Comparison of ENCODE assay signal across 26 mouse cellular contexts in the genomic region with DNA sequence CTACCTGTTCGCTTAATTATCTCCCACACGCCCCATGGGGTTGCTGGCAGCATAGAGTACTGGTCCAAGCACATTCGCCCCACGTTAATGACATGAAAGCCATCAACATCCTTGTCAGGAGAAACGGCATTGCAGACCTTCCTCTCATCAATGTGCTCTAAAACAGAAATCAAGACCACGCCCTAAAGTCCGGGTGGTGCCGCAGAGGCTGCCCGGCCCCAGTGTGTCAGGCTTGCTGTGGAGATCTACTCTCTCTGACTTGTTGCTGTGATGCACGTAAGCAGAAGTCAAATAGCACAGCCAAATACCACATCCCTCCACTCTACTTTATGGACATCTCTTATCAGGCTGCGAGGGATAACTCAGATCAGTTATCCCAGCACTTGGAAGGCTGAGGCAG. TPM values are rescaled to one million over a fixed set of nuclear protein-coding genes. Genes with fewer than 3 reads are reported as not detected.
DNase-seq lines count a peak whose midpoint lies in the region; ATAC-seq and TF ChIP-seq lines count a peak whose summit lies in the region.
"Had no signal": no experiment of that assay in that cellular context is flagged by ENCODE, and none has a peak within 500 bp of the region (broad histone marks: within the 10 kb centered on the region; RNA-seq: fewer than 3 reads in every experiment).

No protein-coding gene starts in this region.

- no peak for ATAC-seq in liver, postnatal 0 days
- no peak for ATAC-seq in G1E (ENCODE audit: extremely low read depth, insufficient number of reproducible peaks, low FRiP score, poor library complexity, severe bottlenecking)
- ATAC-seq in liver, embryonic 13.5 days (ENCODE audit: low read depth), result peak; percentile 42; the same call in 1 of the 2 replicates
- peak; percentile 33; the same call in 1 of the 2 replicates for ATAC-seq in monocyte, adult 5-6 weeks (replicated peaks; ENCODE audit: insufficient number of reproducible peaks, low FRiP score, low TSS enrichment, poor library complexity, severe bottlenecking)
- no peak for ATAC-seq in granulocyte monocyte progenitor cell, adult 5-6 weeks (replicated peaks; ENCODE audit: poor library complexity, severe bottlenecking)
- ATAC-seq: forebrain, embryonic 13.5 days; forebrain, postnatal 0 days; hindbrain, embryonic 16.5 days; Patski had no signal

- DNase-seq in liver (peak; percentile 76), G1E (ENCODE audit: low spot score) (no peak)
- DNase-seq in liver, postnatal 0 days, result no peak
- peak; percentile 59 for DNase-seq in liver, embryonic 13.5 days
- no peak for DNase-seq in hindbrain, embryonic 10.5 days (ENCODE audit: low spot score)
- no peak for DNase-seq in embryo, embryonic 10.5 days (ENCODE audit: low spot score)
- DNase-seq: adrenal gland, postnatal 10 days; adrenal gland, postnatal 36 days; cerebellum, adult 18-20 months; cerebellum, adult 9-10 months; cerebellum, postnatal 14 days; forebrain, postnatal 0 days; gastrocnemius, postnatal 25 days; heart, adult 2 months; heart, postnatal 14 days had no signal

- no peak overlapping the region for H3K27ac ChIP-seq in liver, postnatal 0 days (ENCODE audit: low read depth)
- peak overlapping the region; percentile 92 for H3K27ac ChIP-seq in liver, embryonic 13.5 days
- no peak overlapping the region for H3K27ac ChIP-seq in hindbrain, embryonic 10.5 days
- H3K27ac ChIP-seq: embryonic facial prominence, embryonic 12.5 days; embryonic facial prominence, embryonic 15.5 days; forebrain, embryonic 10.5 days; forebrain, embryonic 13.5 days; heart, adult 2 months; heart, embryonic 13.5 days; hindbrain, embryonic 13.5 days had no signal

- peaks cover 17% of the 10 kb centered on the region for H3K4me1 ChIP-seq in liver, postnatal 0 days (ENCODE audit: insufficient read depth)
- H3K4me1 ChIP-seq in G1E (ENCODE audit: insufficient read depth, low read depth, low read length), result peaks cover 49% of the 10 kb centered on the region
- peaks cover 58% of the 10 kb centered on the region for H3K4me1 ChIP-seq in liver, embryonic 13.5 days (replicated peaks)
- peaks cover 9% of the 10 kb centered on the region for H3K4me1 ChIP-seq in hindbrain, embryonic 10.5 days (replicated peaks)

- no peak for TF ChIP-seq CTCF in liver, postnatal 0 days (IDR thresholded peaks at IDR 0.05; ENCODE audit: low read depth)
- no peak for TF ChIP-seq CTCF in G1E (IDR thresholded peaks at IDR 0.05; ENCODE audit: low read depth, low read length)

- no peak overlapping the region for H3K4me2 ChIP-seq in liver, postnatal 0 days (ENCODE audit: low read depth, low read length)
- peak overlapping the region; percentile 52 for H3K4me2 ChIP-seq in liver, embryonic 13.5 days
- H3K4me2 ChIP-seq: embryonic facial prominence, embryonic 12.5 days; embryonic facial prominence, embryonic 15.5 days; forebrain, embryonic 13.5 days; heart, embryonic 13.5 days; hindbrain, embryonic 13.5 days had no signal

- no peak overlapping the region for H3K9ac ChIP-seq in liver, postnatal 0 days (replicated peaks)
- H3K9ac ChIP-seq in liver, embryonic 13.5 days, result peak overlapping the region; percentile 55
- H3K9ac ChIP-seq: embryonic facial prominence, embryonic 12.5 days; embryonic facial prominence, embryonic 15.5 days; forebrain, embryonic 13.5 days; forebrain, postnatal 0 days; heart, embryonic 13.5 days; hindbrain, embryonic 13.5 days had no signal

- peaks cover 50% of the 10 kb centered on the region for H3K36me3 ChIP-seq in liver, postnatal 0 days (replicated peaks; ENCODE audit: insufficient read depth, low read length)
- peaks cover 89% of the 10 kb centered on the region for H3K36me3 ChIP-seq in G1E (replicated peaks)
- H3K36me3 ChIP-seq in liver, embryonic 13.5 days, result peaks cover 78% of the 10 kb centered on the region
- H3K36me3 ChIP-seq in hindbrain, embryonic 10.5 days, result peaks cover 79% of the 10 kb centered on the region

- H3K9me3 ChIP-seq in liver, postnatal 0 days (ENCODE audit: low read length), result no peaks in the 10 kb centered on the region
- no peaks in the 10 kb centered on the region for H3K9me3 ChIP-seq in G1E (replicated peaks)
- no peaks in the 10 kb centered on the region for H3K9me3 ChIP-seq in liver, embryonic 13.5 days (replicated peaks)
- no peaks in the 10 kb centered on the region for H3K9me3 ChIP-seq in hindbrain, embryonic 10.5 days
- H3K9me3 ChIP-seq: embryonic facial prominence, embryonic 12.5 days; embryonic facial prominence, embryonic 15.5 days; forebrain, embryonic 10.5 days; forebrain, embryonic 13.5 days; heart, embryonic 10.5 days; heart, embryonic 13.5 days; hindbrain, embryonic 13.5 days had no signal

- no peak for TF ChIP-seq EP300 in liver, postnatal 0 days (IDR thresholded peaks at IDR 0.05; ENCODE audit: low read depth)

- H3K4me3 ChIP-seq in liver, postnatal 0 days (ENCODE audit: low read depth, low read length), result no peak overlapping the region
- peak overlapping the region; percentile 8; the same call in 1 of the 2 replicates for H3K4me3 ChIP-seq in G1E (ENCODE audit: low read depth, low read length)
- 0 out of 2 replicates have a peak overlapping the region, but pooled peaks have one; percentile 7 for H3K4me3 ChIP-seq in liver, embryonic 13.5 days (replicated peaks)
- no peak overlapping the region for H3K4me3 ChIP-seq in hindbrain, embryonic 10.5 days
- H3K4me3 ChIP-seq: embryonic facial prominence, embryonic 12.5 days; embryonic facial prominence, embryonic 15.5 days; forebrain, embryonic 10.5 days; forebrain, embryonic 13.5 days; heart, adult 2 months; heart, embryonic 10.5 days; heart, embryonic 13.5 days; hindbrain, embryonic 13.5 days had no signal

- H3K27me3 ChIP-seq in liver, postnatal 0 days (ENCODE audit: insufficient read depth, low read length), result no peaks in the 10 kb centered on the region
- no peaks in the 10 kb centered on the region for H3K27me3 ChIP-seq in G1E (ENCODE audit: insufficient read depth, low read length)
- no peaks in the 10 kb centered on the region for H3K27me3 ChIP-seq in liver, embryonic 13.5 days
- no peaks in the 10 kb centered on the region for H3K27me3 ChIP-seq in hindbrain, embryonic 10.5 days (ENCODE audit: insufficient read depth, poor library complexity, severe bottlenecking)
- H3K27me3 ChIP-seq: embryonic facial prominence, embryonic 12.5 days; embryonic facial prominence, embryonic 15.5 days; forebrain, embryonic 13.5 days; heart, embryonic 13.5 days; hindbrain, embryonic 13.5 days; Patski had no signal

- WGBS in liver, postnatal 0 days (ENCODE audit: insufficient replicate concordance), result 90% methylated on average over 11 of the region's 11 CpGs
- WGBS in liver, embryonic 13.5 days (ENCODE audit: insufficient replicate concordance), result 60% methylated on average over 11 of the region's 11 CpGs
- 94% methylated on average over 11 of the region's 11 CpGs for WGBS in hindbrain, embryonic 10.5 days

RNA-seq across cellular contexts. Expression of a gene that starts 14.5 kb away (rescaled TPM):
- polyA plus RNA-seq in liver, postnatal 0 days (2015; fragmentation: Nextera tagmentation; extraction: Ambion mirVana), result 16.6 and 20.9 TPM in 2 replicates
- total RNA-seq in G1E (2014; fragmentation: Nextera tagmentation) (36.6 and 37.9 TPM in 2 replicates), G1E (2017) (26.2 and 31.5 TPM in 2 replicates)
- 35.8 and 39.8 TPM in 2 replicates for polyA plus RNA-seq in G1E (2012)
- polyA plus RNA-seq in liver, embryonic 13.5 days (2015; fragmentation: Nextera tagmentation; extraction: Ambion mirVana), result 90.3 and 106 TPM in 2 replicates
- total RNA-seq in monocyte, adult 5-6 weeks (2017), result 25.6 to 40.2 TPM (median 28.5 TPM) in 3 replicates
- 43.6 and 61.8 TPM in 2 replicates for polyA plus RNA-seq in hindbrain, embryonic 10.5 days (2016; fragmentation: Nextera tagmentation; extraction: Ambion mirVana)
- total RNA-seq in granulocyte monocyte progenitor cell, adult 5-6 weeks (2014; fragmentation: Nextera tagmentation), result 20.8 and 48.1 TPM in 2 replicates
- total RNA-seq in granulocyte monocyte progenitor cell, adult 5-6 weeks (2017), result 31.7 and 35.6 TPM in 2 replicates

RNA-seq across cellular contexts. Expression of a gene that starts 14.6 kb away (rescaled TPM):
- 17.2 and 20.9 TPM in 2 replicates for polyA plus RNA-seq in liver, postnatal 0 days (2015; fragmentation: Nextera tagmentation; extraction: Ambion mirVana)
- 111 and 119 TPM in 2 replicates for total RNA-seq in G1E (2014; fragmentation: Nextera tagmentation)
- 236 and 238 TPM in 2 replicates for total RNA-seq in G1E (2017)
- 142 and 156 TPM in 2 replicates for polyA plus RNA-seq in G1E (2012)
- polyA plus RNA-seq in liver, embryonic 13.5 days (2015; fragmentation: Nextera tagmentation; extraction: Ambion mirVana), result 36.9 and 46.5 TPM in 2 replicates
- total RNA-seq in monocyte, adult 5-6 weeks (2017), result 300 to 314 TPM (median 304 TPM) in 3 replicates
- polyA plus RNA-seq in hindbrain, embryonic 10.5 days (2016; fragmentation: Nextera tagmentation; extraction: Ambion mirVana), result 50.1 and 58.6 TPM in 2 replicates
- total RNA-seq in granulocyte monocyte progenitor cell, adult 5-6 weeks (2014; fragmentation: Nextera tagmentation), result 75.2 and 76.6 TPM in 2 replicates
- 134 and 144 TPM in 2 replicates for total RNA-seq in granulocyte monocyte progenitor cell, adult 5-6 weeks (2017)

RNA-seq across cellular contexts. Expression of a gene that starts 37.7 kb away (rescaled TPM):
- 277 and 286 TPM in 2 replicates for polyA plus RNA-seq in liver, postnatal 0 days (2015; fragmentation: Nextera tagmentation; extraction: Ambion mirVana)
- total RNA-seq in G1E (2014; fragmentation: Nextera tagmentation), result 191 and 283 TPM in 2 replicates
- total RNA-seq in G1E (2017), result 109 and 131 TPM in 2 replicates
- polyA plus RNA-seq in G1E (2012), result 60.2 and 60.6 TPM in 2 replicates
- polyA plus RNA-seq in liver, embryonic 13.5 days (2015; fragmentation: Nextera tagmentation; extraction: Ambion mirVana), result 329 and 343 TPM in 2 replicates
- 13.0 to 48.5 TPM (median 38.5 TPM) in 3 replicates for total RNA-seq in monocyte, adult 5-6 weeks (2017)
- 138 and 158 TPM in 2 replicates for polyA plus RNA-seq in hindbrain, embryonic 10.5 days (2016; fragmentation: Nextera tagmentation; extraction: Ambion mirVana)
- 76.1 and 91.2 TPM in 2 replicates for total RNA-seq in granulocyte monocyte progenitor cell, adult 5-6 weeks (2014; fragmentation: Nextera tagmentation)
- total RNA-seq in granulocyte monocyte progenitor cell, adult 5-6 weeks (2017), result 53.4 and 67.8 TPM in 2 replicates

Comparison
In these comparisons a context has a peak if more than half of its experiments do, and no peak if none do; other contexts are left out.
1. DNase-seq: peak in liver (single experiment) and liver, embryonic 13.5 days (single experiment); none in liver, postnatal 0 days (single experiment), G1E (single experiment), hindbrain, embryonic 10.5 days (single experiment) and embryo, embryonic 10.5 days (single experiment).
2. ATAC-seq: peak in liver, embryonic 13.5 days (single experiment) and monocyte, adult 5-6 weeks (single experiment); none in liver, postnatal 0 days (single experiment), G1E (single experiment) and granulocyte monocyte progenitor cell, adult 5-6 weeks (single experiment).
3. H3K4me3 ChIP-seq: peak in G1E (single experiment) and liver, embryonic 13.5 days (single experiment); none in liver, postnatal 0 days (single experiment) and hindbrain, embryonic 10.5 days (single experiment).